Mouse (Mus musculus) lung, adult 2 months (tissue): ENCODE results near the gene Tmem181a. TPM values are rescaled to one million over a fixed set of nuclear protein-coding genes. Genes with fewer than 3 reads are reported as not detected.
"Not testable (repeated sequence)": the region's sequence is repeated elsewhere in the genome, so short reads cannot be mapped to it uniquely, and the experiment has no call there.

Experiments
- DNase-seq: peaks from one replicate; pipeline ENCODE4 v3.0.0; 2022
- H3K4me1 ChIP-seq: fragments of 200-500 bp; 2 replicates; pipeline ENCODE4 v1.6.1; 2011; ENCODE audit warnings: low read length; ENCODE audit not compliant: control insufficient read depth, insufficient read depth
- H3K4me3 ChIP-seq: fragments of 200-500 bp; replicated peaks from 2 replicates; pipeline ENCODE3; 2011; ENCODE audit warnings: low read depth, mild to moderate bottlenecking, control low read depth, low read length; ENCODE audit errors: extremely low read depth
- WGBS: fragments of 180-500 bp; shearing (Covaris S2); methylation state at CpG from one replicate; pipeline ENCODE4 v1.1.7; 2018; 5-methylcytosine and 5-hydroxymethylcytosine counted together
- polyA plus RNA-seq: library from polyadenylated mRNA; depleted of rRNA; stranded (reverse); fragments of >200 nt; gene quantifications from 2 replicates; pipeline ENCODE4 v1.2.3, GENCODE M21; 2012

Tmem181a gene
- polyA plus RNA-seq, 1 experiment, result 19.1 TPM

DNA sequence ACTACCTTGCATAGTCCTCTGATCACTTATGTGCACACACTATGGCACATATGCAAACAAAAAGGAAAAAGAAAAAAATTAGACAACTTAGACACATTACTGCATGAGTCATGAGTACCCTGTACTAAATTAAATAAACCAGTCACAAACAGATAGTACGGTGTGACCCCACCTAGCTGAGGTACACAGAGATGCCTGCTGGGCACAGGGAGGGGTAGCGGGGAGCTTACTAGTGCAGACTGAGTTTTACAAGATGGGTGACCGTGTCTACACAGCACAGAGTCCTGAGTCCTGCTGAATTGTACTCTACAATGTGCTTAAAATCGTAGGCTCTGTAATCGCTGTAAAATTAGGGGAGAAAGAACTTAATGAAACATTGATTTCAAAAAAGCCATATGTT is 29.5 kb downstream of the Tmem181a start:
- H3K4me1 ChIP-seq, H3K4me3 ChIP-seq, DNase-seq: not testable (repeated sequence)
- 93% methylated on average over 5 of the region's 5 CpGs for WGBS

DNA sequence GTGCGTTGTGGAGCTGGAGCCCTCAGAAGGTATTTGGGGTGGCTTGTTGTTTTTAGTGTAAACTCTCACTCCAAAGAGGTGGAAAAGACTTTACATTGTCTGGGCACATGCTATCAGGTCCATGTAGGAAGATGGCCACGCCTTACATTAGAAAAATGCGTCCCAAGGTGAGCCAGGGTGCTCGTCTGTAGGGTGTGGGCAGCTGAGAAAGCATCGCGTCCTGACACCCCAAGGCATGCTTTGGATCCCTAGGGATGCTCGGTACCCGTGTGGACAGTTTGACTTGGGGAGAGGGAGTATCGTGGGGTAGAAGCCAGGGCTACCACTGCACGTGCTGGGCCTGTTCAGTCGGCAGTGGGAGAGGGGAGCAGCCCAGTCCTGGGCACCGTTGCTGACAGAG is 32.4 kb downstream of the Tmem181a start:
- 89% methylated on average over 12 of the region's 12 CpGs for WGBS
- H3K4me3 ChIP-seq, DNase-seq, H3K4me1 ChIP-seq: not testable (repeated sequence)

DNA sequence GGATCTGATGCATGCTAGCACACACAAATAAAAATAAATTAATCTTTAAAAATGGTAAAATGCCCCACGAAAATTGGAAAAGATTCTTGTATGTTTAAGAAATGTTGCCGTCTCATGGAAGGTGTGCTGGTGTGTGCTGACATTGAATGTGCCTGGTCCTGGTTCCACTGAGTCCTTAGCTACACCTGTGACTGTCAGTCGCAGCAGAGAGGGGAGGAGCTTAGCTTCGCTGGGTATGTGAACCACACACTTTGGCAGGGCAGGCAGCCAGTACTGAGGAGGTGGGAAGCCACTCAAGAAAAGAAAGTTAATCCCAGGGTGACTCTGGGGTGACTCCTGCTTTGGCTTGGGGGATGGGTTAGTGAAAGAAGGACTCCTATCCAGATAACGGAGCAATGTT is 37.2 kb downstream of the Tmem181a start:
- H3K4me3 ChIP-seq, result not testable (repeated sequence)
- WGBS, result 67% methylated on average over 1 of the region's 5 CpGs

DNA sequence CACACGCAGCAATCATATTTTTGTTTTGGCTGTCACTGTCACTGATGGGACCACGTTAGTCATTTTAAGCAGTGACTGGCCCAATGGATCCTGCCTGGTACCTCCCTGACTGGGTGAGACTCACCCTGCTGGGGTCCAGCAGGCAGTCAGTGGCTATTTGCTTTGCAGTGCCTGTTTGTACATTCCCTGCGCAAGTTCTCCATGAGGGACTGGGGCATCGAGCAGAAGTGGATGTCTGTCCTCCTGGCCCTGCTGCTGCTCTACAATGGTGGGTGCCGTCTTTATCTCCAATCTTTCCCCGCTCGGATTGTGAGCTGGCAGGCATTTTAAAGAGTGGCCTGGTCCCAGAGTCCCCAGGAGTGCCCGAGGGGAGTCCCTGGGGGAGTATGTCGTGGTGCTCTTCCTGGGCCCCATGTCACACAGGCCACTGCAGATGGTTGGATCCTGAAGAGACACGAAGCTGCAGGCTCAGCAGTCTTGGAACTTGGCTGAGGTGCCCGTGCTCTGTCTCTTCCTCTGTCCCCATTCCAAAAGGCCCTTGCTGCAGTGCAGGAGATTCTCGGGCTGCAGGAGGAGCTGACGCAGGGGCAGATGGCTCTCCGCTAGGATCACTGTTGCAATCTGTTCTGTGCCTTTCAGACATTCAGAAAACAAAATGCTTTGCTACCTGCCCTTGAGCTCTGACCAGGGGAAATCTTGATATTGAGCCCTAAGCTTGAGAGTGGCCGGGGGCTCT is 40.6 kb downstream of the Tmem181a start:
- not testable (repeated sequence) for H3K4me3 ChIP-seq, DNase-seq, H3K4me1 ChIP-seq
- 88% methylated on average over 9 of the region's 15 CpGs for WGBS

More for the DNA sequence above, 37.2 kb downstream of the Tmem181a start:
- not testable (repeated sequence) for H3K4me1 ChIP-seq, DNase-seq

DNA sequence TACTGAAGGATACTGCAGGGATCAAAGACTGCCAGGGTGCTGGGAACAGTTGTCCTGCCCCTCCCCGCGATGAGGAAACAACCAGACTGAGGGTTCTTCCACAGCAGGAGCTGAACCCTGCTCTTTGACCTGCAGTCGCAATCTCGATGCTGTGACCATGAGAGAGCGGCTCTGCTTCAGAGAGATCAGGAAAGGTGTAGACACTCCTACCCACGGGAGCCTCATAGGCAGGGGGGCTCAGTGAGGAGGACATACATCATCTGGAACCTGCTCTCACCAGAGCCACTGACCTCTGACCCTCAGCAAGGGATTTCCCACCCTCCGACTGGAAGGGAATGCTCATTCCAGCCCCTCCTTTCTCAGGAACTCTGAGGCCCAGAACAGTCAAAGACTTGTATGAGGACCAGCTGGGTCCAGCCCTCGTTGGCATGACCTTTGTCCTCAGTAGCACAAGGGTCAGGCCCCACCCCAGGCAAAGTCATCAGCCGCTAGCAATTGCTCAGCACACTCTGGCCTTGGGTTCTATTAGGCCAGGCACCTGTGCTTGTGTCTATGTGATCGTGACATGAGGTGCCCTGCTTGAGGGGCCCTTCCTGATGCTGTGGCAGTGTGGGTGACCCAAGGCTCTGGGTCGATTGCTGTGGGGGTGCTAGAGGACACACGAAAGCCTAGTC is 43.7 kb downstream of the Tmem181a start:
- not testable (repeated sequence) for H3K4me1 ChIP-seq, H3K4me3 ChIP-seq, DNase-seq
- 74% methylated on average over 8 of the region's 12 CpGs for WGBS

DNA sequence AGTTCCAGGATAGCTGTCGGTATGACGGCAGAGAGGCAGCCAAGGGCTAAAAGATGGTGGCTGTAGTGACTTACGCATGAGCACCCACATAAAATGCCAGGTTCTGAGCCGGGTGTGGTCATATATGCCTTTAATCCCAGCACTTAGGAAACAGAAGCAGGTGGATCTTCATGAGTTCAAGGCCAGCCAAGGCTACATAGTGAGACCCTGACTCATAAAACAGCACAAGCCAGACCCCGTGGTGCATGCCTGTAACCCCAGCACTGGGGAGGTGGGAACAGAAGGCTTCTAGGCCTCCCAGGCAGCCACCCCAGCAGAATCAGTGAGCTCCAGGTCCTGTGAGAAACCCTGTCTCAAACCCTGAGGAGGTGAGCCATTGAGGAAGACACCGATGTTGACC is 48.2 kb downstream of the Tmem181a start:
- not testable (repeated sequence) for DNase-seq, H3K4me3 ChIP-seq, H3K4me1 ChIP-seq
- WGBS, result 97% methylated on average over 5 of the region's 6 CpGs

DNA sequence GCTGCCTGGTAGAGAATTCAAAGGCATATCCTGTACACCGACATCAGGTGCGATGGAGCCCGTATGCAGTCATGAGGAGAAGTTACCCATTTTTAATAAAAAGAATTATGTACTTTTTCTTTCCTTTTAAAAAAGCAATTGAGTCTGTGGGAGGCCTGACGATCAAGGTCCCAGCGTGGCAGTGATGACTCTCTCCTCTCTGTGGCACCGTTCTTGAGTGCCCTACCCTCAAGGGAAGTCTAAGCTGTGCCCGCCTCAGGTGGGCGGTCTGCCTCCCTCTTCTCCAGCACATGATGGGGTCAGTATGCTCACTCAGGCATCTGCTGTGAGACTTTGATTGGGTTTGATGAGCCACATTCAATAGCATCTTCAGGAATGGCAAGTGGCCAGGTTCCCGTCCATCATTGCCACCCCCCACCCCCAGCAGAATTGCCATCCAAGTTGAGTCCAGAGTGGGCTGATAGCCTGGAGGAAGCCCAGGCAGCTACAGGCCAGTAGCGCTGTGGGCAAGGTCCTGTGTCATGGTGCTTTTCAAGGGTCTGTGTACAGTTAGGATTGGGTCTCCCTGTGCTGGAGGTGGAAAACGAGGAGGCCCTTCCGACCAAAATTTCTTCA is 49.1 kb downstream of the Tmem181a start:
- 85% methylated on average over 12 of the region's 12 CpGs for WGBS
- H3K4me3 ChIP-seq, DNase-seq, H3K4me1 ChIP-seq: not testable (repeated sequence)

DNA sequence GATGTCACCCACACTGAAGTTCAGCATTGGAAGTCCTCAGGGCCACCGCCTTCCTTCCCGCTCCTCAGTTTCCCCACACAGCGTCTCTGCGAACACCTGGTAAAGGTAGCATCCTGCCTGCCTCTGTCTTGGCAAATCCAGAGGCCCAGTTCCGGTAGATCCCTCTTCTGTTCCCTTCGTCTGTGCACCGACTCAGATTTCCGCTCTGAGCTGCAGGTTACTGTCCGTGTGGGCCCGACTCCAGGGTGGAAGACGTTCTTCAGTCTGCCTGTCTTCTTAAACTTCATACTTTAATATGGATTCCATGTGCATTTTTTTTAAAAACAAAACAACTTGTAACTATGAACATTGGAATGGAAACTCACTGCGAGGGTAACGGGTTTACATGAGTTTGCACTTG is 49.8 kb downstream of the Tmem181a start:
- H3K4me3 ChIP-seq, H3K4me1 ChIP-seq, DNase-seq: not testable (repeated sequence)
- 94% methylated on average over 10 of the region's 13 CpGs for WGBS

DNA sequence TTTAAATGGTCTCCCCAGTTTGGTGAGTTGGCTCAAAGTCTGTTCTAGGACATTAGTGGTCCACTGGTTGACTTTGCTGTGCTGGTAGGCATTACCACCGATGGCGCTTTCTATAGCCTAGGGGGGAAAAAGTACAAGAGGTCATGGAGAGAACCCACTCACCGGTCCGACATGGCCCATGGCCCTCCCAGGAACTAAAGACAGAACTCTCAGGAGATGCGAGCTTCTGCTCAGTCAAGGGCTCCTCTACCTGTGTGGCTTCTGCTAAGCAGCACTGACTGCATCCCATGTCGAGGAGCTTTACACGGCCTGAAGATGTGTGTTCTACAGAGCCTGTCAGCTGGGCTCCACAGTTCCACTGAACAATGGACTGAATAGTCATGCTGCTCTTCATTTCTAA is 55.1 kb downstream of the Tmem181a start:
- DNase-seq, H3K4me3 ChIP-seq, H3K4me1 ChIP-seq: not testable (repeated sequence)
- WGBS, result 90% methylated on average over 7 of the region's 7 CpGs

DNA sequence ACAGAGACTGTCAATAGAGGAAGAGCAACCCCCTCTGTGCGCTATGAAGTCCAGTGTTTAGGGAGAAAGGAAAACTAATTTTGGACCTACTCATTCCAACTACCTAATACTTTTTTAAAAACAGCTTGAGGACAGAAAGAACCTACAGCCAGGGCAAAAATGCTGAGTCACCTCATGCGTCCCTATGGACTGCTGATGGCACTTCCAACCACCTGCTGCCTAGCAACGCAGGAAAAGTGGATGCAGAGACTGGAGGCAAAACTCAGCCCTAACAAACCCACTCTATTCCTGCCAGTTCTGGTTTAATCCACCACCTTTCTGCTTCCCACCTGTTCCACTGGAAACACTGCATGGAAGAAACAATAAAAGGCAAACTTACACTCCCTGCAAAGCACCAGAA is 56.1 kb downstream of the Tmem181a start:
- DNase-seq, H3K4me1 ChIP-seq, H3K4me3 ChIP-seq: not testable (repeated sequence)
- WGBS, result 71% methylated on average over 3 of the region's 3 CpGs

DNA sequence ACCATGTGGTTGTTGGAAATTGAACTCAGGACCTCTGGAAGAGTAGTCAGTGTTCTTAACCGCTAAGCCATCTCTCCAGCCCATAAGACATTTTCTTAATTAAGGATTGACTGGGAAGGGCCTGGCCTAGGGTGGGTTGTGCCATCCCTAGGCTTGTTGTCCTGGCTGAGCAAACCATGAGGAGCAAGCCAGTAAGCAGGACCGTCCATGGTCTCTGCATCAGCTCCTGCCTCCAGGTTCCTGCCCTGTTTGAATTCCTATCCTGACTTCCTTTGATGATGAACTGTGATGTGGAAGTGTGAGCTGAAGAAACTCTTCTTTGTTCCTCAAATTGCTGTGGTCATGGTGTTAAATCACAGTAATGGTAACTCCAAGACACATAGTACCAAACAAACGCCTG is 57.8 kb downstream of the Tmem181a start:
- H3K4me1 ChIP-seq, DNase-seq, H3K4me3 ChIP-seq: not testable (repeated sequence)
- 83% methylated on average over 2 of the region's 3 CpGs for WGBS

DNA sequence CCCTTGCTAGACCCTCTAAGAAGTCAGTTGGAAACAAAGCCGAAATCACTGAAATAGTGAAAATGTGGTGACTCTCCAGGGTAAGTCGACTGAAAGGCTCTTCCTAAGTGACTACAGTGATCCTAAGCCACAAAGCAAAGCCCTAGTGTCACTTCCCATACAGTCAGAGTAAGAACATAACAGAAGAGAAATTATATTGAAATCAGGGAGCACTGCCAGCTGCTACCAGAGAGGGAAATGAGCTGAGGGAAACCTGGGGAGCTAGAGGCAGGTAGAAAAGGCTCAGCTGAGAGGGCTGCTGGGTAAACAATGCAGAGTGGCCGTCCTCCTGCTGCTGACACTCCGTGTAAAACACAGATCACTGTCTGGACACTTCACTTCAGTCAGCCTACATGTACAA is 59.0 kb downstream of the Tmem181a start:
- not testable (repeated sequence) for H3K4me1 ChIP-seq, H3K4me3 ChIP-seq, DNase-seq
- WGBS, result 32% methylated on average over 3 of the region's 4 CpGs

DNA sequence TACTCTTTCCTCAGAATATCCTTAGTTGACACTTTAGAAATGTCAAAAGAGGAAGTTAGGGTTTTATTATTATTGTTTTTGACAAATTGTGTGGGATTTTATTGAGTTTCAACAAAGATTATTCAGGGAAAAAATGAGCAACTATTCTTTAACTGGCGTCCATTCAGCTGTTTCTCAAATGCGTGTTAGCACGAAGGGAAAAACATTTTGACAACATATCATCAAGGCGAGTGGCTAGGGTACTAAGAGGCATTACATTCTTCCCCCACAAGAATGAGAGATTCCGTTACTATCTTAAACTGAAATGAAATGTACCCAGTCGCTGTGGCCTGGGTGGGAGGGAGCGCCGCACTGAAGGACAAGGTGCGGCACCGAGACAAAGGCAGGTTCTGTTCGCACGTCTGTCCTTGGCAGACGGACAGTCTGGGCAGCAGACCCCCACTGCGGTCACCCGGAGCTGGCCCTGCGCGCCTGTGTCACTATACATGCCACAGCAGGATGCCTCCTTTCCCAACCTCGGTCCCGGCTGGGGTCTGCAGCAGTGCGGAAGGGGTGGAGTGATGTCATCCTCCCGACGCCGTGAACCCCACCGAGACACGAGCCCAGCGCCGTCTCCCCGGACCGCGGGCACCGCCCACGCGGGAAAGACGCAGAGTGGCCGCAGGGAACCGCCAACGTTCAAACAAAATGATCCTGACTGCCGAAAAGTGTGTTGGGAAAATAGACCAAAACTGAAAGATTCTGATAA is 59.9 kb downstream of the Tmem181a start:
- not testable (repeated sequence) for H3K4me1 ChIP-seq
- peak; percentile 54 for DNase-seq
- 2% methylated on average over 38 of the region's 38 CpGs for WGBS
- H3K4me3 ChIP-seq, result peak overlapping the region; percentile 23

DNA sequence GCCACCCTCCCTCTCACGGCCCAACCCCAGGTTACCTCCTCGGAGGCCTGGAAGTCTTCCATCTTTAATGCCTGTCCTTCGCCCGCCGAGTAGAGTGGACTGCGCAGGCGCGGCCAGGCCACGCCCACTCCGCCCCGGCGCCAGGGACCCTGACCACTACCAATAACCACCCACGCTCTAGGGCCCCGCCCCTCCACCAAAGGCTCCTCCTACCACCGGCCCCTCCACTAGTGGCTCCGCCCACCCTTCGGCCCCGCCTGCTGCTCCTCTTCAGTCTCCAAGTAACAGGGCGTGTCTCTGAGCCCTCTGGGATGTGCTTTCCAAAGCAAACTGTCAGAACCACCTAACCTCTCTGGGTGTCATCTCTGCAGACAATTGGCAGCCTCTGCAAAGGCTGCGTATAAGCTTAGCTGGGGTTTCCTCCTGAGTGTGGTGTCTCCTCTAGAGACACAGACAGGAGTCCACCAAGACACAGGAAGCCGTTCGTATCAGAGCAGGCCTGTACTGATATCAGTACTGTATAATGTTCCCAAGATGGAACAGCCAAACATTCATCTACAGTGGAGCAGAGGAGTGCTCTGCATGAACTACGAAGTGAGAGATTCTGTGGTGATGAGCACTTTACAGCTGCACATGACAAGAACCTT is 60.8 kb downstream of the Tmem181a start, which contains the start of gene Dynlt1a:
Dynlt1a (minus strand) TSS at position 162 of the 647 bp plus-strand sequence.
- peak within 1 kb of the TSS; percentile 23 for H3K4me3 ChIP-seq
- WGBS, result 6% methylated on average over 23 of the region's 23 CpGs
- H3K4me1 ChIP-seq, result not testable (repeated sequence)
- DNase-seq, result peak; percentile 93
